Mouse (Mus musculus): ENCODE data around the gene Pigv.

The Pigv gene

DNA sequence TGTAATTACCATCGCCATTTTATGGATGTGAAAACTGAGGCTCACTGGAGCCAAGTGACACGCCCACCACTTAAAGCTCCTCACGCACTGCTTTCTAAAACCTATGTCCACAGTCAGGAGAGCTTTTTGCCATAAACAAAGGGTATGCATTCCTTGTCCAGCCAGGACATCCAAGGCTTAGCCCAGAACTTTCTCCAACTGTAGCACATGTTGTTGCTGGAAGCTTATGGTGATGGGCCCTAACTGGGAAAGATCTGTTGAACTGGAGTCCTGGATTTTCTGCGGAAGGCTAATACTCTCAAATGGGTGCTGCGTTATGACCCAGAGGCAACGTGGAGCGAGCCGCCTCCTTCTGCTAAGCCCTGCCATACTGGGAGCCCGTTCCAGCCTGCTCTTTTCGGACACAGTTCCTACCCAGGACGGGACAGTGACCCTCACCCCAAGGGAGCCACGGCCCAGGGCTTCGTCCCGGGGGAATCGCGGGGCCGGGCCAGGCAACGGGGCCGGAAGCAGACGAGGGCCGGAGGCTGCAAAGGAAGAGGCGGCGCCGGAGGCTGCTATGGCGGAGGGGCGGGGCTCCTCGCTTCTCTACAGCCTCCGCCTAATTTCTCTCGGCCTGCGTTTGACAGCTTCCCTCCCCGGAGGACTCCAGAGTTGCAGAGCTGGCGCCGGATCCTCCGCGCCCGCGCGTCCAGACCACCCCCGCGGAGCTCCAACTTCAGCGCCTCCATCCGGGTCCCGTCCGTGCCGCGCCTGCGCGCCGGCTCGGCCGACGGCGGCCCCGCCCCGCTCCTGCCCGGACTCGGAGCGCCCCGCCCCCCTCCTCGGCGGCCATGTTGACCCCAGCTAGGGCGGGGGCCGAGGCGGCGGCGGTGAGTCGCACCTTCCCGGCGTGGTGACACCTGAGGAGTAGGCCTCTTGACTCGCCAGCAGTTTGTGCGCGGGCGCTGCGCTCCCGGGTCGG is at the start of gene Pigv:
Pigv (minus strand) TSS at position 767 of the 964 bp plus-strand sequence.
- DNase-seq (ENCODE audit: low spot score), result peak; percentile 89

DNA sequence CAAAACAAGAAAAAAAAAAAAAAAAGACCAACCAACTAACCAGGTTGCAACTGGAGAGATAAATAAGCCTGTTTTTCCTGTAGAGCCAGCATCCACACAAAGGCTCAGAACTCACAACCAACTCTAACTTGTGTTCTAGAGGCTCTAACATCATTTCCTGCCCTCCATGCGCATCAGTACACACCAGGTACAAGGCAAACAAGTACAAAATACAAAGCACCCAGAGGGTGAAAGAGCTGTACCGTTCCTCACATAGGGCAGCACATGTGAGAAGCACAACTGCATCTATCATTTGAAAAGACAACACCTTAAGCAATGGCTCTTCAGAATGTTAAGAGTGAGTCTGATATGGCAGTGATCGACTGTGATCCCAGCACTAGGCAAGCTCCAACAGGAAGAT is 47.3 kb upstream of the Pigv start:
- no peak for DNase-seq (ENCODE audit: low spot score)

DNA sequence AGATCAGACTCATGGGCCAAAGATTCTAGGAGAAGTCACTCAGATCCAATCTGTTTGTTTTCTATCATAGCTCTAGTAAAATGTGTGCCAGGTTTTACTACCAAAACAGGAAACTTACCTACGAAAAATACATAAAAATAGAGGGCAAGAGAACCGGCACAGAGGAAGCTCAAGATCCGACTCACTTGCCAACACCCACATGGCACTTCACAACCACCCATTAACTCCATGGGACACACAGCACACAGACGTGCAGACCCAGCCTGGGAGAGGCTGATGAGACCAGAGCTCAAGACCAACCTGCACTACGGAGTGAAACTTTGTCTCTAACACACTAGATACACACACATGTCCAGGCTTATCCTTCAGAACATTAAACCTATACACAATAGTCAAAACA is 40.3 kb upstream of the Pigv start:
- no peak for DNase-seq (ENCODE audit: low spot score)

DNA sequence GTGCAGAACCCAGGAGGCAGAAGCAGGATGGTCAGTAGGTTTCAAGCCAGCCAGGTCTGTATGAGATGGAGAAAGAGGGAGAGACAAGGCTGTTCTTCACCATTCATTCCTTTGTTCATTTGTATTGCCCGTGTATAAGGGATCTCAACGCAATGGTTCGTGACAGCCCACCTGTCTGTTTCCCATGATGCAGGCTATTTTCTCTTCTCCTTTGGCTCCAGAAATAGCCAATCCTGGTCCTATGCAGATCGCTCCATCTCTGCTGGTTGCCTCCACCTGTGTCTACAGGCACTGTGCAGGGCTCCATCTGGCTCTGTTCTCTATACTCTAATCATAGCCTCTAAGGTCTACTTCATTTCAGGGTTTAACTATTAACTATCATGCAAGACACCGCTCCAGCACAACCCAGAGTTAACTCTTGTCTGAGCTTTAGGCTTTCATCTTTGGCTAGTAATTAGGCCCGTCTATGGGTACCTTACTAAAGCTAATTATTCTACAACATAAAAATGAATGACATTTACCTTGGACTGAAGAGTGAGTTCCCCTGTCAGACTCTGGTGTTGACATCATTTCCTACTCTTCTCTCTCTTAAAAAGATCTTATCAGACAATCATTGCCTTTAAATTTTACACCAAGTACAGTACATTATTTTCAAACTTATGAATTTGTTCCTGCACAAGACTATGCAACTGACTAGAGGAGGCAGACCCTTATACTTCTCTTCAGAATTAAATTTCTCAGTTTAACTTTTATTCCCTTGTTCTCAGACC is 39.0 kb upstream of the Pigv start:
- no peak for DNase-seq (ENCODE audit: low spot score)

DNA sequence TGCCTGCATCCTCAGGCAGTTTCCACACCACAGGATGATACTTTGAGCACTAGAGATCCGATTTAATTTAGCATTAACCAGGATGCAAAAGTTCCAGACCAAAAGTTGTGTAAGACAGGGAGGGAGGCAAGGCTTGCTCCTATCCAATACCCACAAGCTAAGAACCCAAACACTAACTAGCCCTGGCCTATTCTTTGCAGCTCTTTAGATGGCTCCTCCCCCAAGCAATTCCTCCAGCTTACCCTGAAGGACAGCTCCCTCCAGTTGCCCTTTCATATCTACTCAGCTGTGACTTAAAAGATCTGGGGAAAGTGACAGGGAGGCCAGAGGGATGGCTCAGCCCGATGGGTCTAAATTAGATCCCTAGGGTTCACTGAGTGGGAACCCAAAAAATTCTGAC is 36.9 kb upstream of the Pigv start:
- no peak for DNase-seq (ENCODE audit: low spot score)

DNA sequence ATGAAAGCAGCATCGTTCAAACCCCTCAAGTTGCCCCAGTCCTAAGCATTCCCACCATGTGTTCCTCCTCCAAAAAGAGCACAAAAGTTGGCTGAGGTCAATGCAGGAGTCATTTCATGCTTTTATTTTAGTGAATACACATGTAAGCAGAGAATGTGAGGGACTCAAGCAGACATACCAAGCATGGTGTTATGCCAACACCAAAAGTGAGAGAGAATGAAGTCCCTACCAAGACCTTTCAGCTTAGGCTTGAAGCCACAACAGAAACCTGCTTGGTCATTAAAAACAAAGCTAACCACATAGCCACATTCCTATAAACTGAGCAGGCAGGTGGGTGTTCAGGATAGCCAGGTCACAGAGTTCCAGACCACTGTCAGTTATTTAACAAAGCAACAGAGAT is 35.0 kb upstream of the Pigv start:
- no peak for DNase-seq (ENCODE audit: low spot score)

DNA sequence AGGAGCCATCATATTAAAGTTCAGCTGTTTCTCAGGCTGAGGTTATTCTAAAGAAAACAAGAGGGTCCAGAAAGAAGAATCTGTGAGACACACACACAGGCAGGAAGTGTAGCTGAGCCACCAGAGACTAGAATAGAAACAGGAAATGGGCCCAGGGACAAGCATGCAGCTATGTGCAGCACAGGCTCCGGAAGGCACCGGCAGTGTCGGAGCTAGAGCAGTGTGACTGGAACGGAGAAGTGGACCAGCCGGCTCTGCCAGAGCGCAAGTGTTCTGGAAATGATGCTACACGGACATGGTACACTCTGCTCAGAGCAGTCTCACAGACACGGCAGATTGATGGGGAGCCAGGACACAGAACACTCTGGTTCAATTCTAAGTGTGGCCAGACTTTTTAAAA is 34.5 kb upstream of the Pigv start:
- peak; percentile 92 for DNase-seq (ENCODE audit: low spot score)

DNA sequence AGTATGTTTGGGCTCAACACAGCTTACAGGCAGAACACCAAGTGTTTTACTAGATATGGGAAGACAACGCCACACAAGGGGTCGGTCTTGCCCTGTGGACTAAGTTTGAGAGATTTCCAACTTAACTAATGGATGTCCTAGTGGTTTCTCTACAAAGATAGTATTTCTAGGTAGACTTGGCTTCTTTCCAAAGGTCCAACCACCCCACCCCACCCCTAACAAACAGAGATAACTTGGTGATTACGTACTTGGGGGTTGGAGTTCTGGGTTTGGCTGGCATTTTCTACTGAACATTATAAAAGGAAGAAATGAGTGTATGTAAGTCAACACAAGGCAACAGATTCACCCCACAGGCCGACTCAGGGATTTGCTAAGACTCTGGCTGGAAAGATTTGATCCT is 32.6 kb upstream of the Pigv start:
- DNase-seq (ENCODE audit: low spot score), result no peak

DNA sequence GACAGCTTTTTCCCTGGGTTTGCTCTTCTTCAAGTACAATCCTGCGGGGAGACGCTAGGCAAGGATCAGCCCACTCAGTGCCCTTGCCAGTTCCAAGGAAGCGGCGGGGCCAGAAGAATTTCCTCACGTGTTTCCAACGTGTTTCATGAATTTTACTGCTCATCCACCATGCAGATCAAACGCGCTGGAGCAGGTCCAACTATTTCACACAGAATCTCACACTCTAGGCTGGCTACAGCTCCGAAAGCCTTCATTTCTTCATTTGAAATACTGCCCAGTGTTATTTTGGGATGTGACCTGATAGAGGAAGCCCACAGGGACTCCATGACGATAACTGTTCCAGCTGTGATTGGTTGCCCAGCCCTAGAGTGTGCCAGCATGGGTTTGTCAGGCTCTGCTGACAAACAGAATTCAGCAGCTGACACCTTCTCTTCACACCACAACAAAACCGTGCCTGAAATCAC is 28.5 kb upstream of the Pigv start:
- peak; percentile 64 for DNase-seq (ENCODE audit: low spot score)

DNA sequence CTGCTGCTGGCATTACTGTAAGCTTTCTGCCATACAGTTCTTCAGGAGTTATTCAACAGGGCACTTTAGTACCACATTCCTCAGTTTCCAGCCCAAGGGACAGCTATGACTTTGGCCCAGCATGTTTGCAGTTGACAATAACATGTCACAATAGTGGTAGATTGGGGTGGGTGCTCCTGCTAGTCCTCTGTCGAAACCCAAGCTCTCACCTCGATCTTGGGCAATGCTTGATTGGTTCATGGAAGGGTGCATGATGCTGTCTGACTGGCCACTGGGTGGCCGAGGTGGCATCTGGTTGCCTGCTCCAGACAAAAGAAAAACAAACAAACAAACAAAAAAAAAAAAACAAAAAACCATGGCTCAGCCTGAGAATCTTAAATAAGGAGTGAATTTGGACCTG is 22.9 kb upstream of the Pigv start:
- DNase-seq (ENCODE audit: low spot score), result no peak

DNA sequence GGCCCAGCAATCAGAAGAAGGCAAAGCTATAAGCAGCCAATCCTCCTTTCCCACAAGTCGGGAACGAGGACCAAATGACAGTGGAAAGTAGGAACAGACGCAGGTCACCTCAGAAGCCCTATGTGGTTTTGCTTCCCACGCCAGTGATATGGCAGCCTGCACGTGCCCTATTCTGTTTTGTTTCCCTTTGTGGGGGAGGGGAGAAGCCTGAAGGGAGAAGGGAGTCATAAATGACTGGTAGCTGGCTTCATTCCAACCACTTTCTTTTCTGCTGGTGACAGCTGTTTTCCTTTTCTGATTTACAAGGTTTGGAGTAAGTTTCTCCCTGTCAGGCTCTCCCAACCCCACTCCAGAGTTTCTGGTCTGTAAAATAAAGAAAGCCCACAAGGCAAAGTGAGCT is 17.8 kb upstream of the Pigv start:
- peak; percentile 49 for DNase-seq (ENCODE audit: low spot score)

DNA sequence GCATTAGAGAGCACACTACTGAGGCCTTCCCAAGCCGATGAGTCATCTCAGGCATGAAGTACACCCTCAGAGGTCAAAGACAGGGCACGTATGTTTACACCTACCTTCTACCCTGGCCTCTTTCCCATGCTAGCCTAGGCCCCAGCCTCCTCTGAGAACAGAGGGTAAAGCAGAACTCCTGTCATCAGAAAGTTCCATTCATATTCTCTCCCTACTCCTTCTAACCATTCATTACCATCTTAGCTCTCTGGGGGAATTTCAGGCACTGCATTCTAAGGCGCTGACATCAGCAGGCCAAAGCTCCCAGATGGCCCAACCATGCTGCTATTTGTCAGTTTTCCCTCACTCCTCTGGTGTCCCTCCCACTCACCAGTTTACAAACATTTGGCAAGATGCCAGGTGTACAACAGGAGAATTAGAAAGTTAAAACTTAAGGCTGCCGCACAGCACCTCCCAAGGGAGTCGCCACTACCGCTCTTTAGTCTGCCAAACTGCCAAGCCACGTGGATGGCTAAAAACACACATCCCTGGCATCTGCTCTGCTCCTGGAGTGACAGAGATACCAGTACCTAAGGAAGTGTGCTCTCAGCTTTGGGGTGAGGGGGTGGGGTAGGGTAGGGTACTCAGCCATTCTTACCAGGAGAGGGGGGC is 16.1 kb upstream of the Pigv start:
- DNase-seq (ENCODE audit: low spot score), result peak; percentile 65

DNA sequence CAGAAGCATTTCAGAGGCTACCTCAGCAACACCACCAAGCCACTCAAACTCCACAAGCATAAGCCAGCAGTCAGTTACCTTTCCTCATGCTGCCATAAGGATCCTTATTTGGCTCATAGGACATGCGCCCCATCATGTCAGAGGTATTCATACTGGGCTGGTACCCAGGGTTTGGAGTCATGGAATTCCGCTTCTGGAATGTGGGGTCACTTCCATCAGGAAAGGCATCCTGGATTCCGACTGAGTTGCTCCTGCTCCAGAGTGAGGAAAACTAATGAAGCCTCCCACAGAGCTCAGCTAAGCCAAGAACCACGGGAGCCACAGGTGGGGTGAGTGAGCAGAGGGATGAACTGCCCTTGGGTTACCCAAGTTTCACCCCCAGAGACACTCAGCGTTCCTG is 14.7 kb upstream of the Pigv start:
- DNase-seq (ENCODE audit: low spot score), result no peak

DNA sequence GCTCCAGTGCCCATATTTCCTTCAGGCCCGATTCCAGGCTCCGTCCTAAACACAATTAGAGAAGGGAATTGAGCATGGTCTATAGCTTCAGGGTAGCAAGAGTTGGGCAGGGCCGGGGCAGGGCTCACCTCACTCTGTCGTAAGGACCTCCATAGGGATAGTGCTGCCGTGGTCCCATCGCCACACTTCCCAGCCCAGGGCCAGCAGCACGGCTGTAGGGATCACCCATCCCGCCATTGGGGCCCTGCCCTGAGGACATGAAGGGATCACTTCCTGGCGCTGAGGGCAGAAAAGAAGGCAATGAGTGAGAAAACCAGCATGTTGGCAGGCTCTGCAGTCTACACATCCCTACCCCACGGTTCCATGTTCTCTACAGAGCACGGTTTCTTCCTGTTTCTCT is 14.1 kb upstream of the Pigv start:
- DNase-seq (ENCODE audit: low spot score), result no peak

DNA sequence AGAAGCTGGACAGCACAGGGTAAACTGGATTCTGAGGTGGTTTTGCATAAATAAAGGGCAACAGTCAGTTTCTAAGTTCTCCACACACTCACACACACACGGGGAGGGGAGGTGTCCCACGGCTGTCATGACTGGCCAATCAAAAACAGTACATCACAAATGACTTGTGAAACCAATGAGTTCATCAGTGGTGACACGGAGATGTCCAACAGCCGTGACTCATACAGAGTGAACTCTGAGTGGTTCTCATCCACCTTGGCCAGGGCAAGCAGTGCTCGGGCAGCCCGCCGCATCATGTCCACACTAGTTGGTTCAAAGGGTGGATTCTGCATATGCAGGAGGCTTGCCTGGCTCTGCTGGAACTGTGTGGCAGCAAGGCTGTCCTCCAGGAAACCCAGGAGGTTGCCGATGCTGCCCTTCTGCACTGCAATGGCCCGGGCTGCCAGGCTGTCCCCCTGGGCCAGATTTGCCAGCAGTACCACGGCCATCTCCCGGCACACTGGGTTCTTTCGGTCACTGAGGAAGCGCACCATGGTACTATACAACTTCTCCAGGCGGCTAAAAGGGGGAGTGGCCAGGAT is 7.8 kb upstream of the Pigv start:
- DNase-seq (ENCODE audit: low spot score), result no peak

DNA sequence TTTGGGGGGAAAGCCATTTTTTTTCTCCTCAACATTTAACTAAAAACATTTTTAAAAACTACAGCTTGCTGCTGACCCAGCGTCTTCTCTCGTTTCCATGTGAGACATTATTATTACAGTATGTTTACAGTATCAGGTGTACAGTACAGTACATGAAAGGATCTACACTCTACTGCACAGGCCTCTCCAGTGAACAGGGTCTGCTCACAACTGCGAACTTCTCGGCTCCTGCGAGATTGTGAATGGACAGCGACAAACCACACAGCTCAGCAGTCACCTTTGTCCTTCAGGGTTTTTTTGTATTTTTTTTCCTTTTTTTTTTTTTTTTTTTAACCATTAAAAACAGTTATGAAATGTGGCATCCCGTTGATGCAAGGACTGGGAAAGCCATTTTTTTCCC is 7.2 kb upstream of the Pigv start:
- no peak for DNase-seq (ENCODE audit: low spot score)

DNA sequence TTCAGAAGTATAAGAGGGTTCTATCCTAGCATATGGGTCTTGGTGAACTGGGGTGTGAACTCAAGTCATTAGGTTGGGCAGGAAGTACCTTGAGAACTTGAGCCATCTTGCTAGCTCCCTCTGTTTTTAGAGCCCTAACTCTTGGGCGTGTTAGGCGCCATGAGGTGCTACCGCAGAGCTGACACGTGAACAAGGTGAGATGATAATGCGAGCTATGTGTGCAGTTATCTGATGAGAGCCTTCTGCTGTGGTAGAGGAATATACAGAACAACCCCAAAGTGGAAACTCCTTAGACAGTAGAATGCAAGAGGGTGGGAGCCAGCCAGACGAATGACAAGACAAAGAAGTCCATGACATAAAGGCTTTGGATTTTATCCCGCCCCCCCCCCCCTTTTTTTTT is 4.8 kb upstream of the Pigv start:
- DNase-seq (ENCODE audit: low spot score), result no peak

DNA sequence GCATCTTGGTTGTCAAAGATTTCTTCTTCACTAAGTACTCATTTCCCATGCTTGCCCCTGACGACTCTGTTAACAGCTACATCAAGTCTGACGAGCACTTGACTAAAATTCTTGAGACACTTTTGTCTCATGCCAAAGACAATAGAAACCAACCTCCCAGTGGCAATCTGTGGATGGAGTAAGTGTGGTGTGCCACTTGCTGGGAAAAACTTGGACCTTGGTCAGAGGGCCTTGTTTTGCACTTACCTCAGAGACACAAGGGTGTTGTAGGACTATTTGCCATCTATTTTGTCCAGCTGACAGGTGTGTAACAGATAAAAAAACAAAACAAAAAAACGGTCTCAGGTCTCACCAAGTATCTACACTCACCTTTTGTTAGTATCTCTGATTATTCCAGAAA is 3.7 kb upstream of the Pigv start:
- DNase-seq (ENCODE audit: low spot score), result no peak

DNA sequence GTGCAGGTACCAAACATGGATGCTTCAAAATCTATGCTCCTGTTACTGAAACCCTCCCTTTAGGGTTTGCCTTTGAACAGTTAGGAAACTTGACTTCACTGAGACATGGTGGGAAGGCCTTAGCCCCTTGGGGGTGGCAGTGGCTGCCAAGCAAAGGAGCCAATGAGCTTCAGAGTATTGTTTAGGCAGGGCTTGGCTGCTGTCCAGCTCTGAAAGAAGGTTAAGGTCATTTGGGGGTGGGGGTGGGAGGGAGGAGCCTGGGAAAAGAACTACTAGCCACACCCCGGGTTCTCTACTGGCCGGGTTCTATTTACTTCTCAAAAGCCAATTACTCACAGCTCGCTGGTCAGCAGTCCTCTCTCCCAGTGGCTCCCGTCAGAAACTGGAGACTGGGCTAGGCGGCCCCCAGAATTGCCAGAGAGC is 3.2 kb upstream of the Pigv start:
- peak; percentile 72 for DNase-seq (ENCODE audit: low spot score)

DNA sequence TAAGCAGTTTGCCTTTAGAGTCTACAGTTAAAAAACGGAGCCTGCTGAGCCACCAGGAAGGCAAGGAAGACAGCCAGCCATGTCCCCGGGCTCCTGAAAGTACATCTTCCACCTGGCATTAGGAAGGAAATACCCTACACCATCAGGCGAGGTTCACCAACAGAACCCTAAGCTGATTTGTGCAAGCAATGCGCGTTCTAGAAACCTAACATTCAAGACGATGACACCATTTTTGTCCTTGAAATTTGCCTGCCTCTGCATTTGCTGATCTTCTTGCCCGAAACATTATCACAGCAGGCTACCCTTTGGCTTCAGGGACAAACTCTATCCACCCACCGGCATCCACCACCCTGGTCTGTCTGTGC is 1.9 kb upstream of the Pigv start:
- no peak for DNase-seq (ENCODE audit: low spot score)

DNA sequence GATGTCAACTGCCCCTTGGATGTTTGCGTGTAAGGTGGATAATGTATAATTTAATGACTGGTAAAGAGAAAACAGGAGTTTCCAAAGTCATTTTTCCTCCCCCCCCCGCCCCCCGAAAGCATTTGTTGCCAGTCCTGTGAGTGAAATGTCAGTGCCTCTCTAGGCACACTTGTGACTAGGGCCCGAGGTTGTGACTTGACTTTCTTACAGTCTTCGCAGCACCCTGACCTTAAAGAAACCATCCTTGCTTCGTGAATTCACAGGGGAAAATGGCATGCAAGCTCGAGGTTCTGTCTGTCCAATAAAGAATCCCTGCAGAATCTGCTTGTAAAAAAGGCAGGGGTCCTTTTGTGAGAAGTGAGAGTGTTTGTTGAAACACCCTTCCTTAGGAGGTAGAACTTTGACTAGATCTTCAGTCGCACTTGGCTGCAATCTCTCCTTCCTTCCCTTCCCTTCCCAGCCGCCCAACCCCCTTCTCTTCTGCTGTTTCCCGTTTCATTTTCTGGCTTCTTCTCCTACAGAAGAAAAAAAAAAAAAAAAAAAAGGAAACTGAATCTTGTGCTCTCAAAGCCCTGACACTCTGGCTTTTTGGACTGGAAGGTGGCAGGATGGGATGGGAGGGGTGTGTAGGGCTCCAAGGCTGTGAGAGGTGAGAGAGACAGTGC is 1.4 kb upstream of the Pigv start:
- DNase-seq (ENCODE audit: low spot score), result peak; percentile 61
